Mouse (Mus musculus): ENCODE measurements around the gene Edar. TPM values are rescaled to one million over a fixed set of nuclear protein-coding genes. Genes with fewer than 3 reads are reported as not detected.

The Edar gene
- polyA plus RNA-seq, 1 experiment = 0.52 TPM

- Histone ChIP-seq H3K27ac (ENCODE audit: insufficient read depth, low read depth, low read length) (0 out of 2 replicates have a peak overlapping the region, but pooled peaks have one; percentile 31), H3K36me3 (ENCODE audit: control insufficient read depth, insufficient read depth, low read length) (no peaks in the 10 kb centered on the region), H3K27me3 (ENCODE audit: control insufficient read depth, insufficient read depth, low read length) (no peaks in the 10 kb centered on the region), H3K4me3 (ENCODE audit: low read depth, low read length) (peak overlapping the region; percentile 33), H3K4me1 (ENCODE audit: control insufficient read depth, insufficient read depth, insufficient read length, low read length) (peaks cover 11% of the 10 kb centered on the region)
- TF ChIP-seq POLR2A (IDR thresholded peaks at IDR 0.05; ENCODE audit: low read depth, low read length) = no peak
- TF ChIP-seq CTCF (IDR thresholded peaks at IDR 0.05; ENCODE audit: extremely low read depth, insufficient read length, insufficient replicate concordance, low read depth, low read length) = 0 out of 2 replicates have a peak, but pooled peaks have one; percentile 13
- 7% methylated on average over 22 of the region's 22 CpGs for WGBS
Observed at GRCm38 (mm10) chr10:58651270-58652042, 24.0 kb downstream of the Edar start.

GRCm38 (mm10) chr10:58648787-58649186 lies 26.7 kb downstream of the Edar start:
- no peak overlapping the region for H3K27ac ChIP-seq (ENCODE audit: insufficient read depth, low read depth, low read length)
- TF ChIP-seq CTCF (IDR thresholded peaks at IDR 0.05; ENCODE audit: extremely low read depth, insufficient read length, insufficient replicate concordance, low read depth, low read length) (peak; percentile 12; the same call in 1 of the 2 replicates), POLR2A (IDR thresholded peaks at IDR 0.05; ENCODE audit: low read depth, low read length) (no peak)
- no peak overlapping the region for H3K4me3 ChIP-seq (ENCODE audit: low read depth, low read length)
- 68% methylated on average over 5 of the region's 5 CpGs for WGBS
- no peaks in the 10 kb centered on the region for H3K36me3 ChIP-seq (ENCODE audit: control insufficient read depth, insufficient read depth, low read length)
- peaks cover 11% of the 10 kb centered on the region for H3K4me1 ChIP-seq (ENCODE audit: control insufficient read depth, insufficient read depth, insufficient read length, low read length)
- H3K27me3 ChIP-seq (ENCODE audit: control insufficient read depth, insufficient read depth, low read length) = no peaks in the 10 kb centered on the region

GRCm38 (mm10) chr10:58644671-58645070 lies 30.8 kb downstream of the Edar start:
- no peaks in the 10 kb centered on the region for H3K27me3 ChIP-seq (ENCODE audit: control insufficient read depth, insufficient read depth, low read length)
- no peaks in the 10 kb centered on the region for H3K4me1 ChIP-seq (ENCODE audit: control insufficient read depth, insufficient read depth, insufficient read length, low read length)
- H3K4me3 ChIP-seq (ENCODE audit: low read depth, low read length) = no peak overlapping the region
- H3K36me3 ChIP-seq (ENCODE audit: control insufficient read depth, insufficient read depth, low read length) = no peaks in the 10 kb centered on the region
- 53% methylated on average over 5 of the region's 5 CpGs for WGBS
- TF ChIP-seq POLR2A (IDR thresholded peaks at IDR 0.05; ENCODE audit: low read depth, low read length) = no peak
- TF ChIP-seq CTCF (IDR thresholded peaks at IDR 0.05; ENCODE audit: extremely low read depth, insufficient read length, insufficient replicate concordance, low read depth, low read length) = no peak
- no peak overlapping the region for H3K27ac ChIP-seq (ENCODE audit: insufficient read depth, low read depth, low read length)

- H3K4me1 ChIP-seq (ENCODE audit: control insufficient read depth, insufficient read depth, insufficient read length, low read length) = no peaks in the 10 kb centered on the region
- H3K4me3 ChIP-seq (ENCODE audit: low read depth, low read length) = no peak overlapping the region
- H3K27ac ChIP-seq (ENCODE audit: insufficient read depth, low read depth, low read length) = no peak overlapping the region
- no peaks in the 10 kb centered on the region for H3K27me3 ChIP-seq (ENCODE audit: control insufficient read depth, insufficient read depth, low read length)
- TF ChIP-seq CTCF (IDR thresholded peaks at IDR 0.05; ENCODE audit: extremely low read depth, insufficient read length, insufficient replicate concordance, low read depth, low read length) (no peak), POLR2A (IDR thresholded peaks at IDR 0.05; ENCODE audit: low read depth, low read length) (no peak)
- WGBS = 22% methylated on average over 7 of the region's 7 CpGs
- no peaks in the 10 kb centered on the region for H3K36me3 ChIP-seq (ENCODE audit: control insufficient read depth, insufficient read depth, low read length)
Observed at GRCm38 (mm10) chr10:58644194-58644593, 31.3 kb downstream of the Edar start.

GRCm38 (mm10) chr10:58643001-58643400 lies 32.5 kb downstream of the Edar start:
- H3K36me3 ChIP-seq (ENCODE audit: control insufficient read depth, insufficient read depth, low read length) = no peaks in the 10 kb centered on the region
- no peaks in the 10 kb centered on the region for H3K4me1 ChIP-seq (ENCODE audit: control insufficient read depth, insufficient read depth, insufficient read length, low read length)
- WGBS = 84% methylated on average over 9 of the region's 9 CpGs
- H3K27ac ChIP-seq (ENCODE audit: insufficient read depth, low read depth, low read length) = no peak overlapping the region
- no peak overlapping the region for H3K4me3 ChIP-seq (ENCODE audit: low read depth, low read length)
- no peaks in the 10 kb centered on the region for H3K27me3 ChIP-seq (ENCODE audit: control insufficient read depth, insufficient read depth, low read length)
- TF ChIP-seq CTCF (IDR thresholded peaks at IDR 0.05; ENCODE audit: extremely low read depth, insufficient read length, insufficient replicate concordance, low read depth, low read length) (no peak), POLR2A (IDR thresholded peaks at IDR 0.05; ENCODE audit: low read depth, low read length) (no peak)

GRCm38 (mm10) chr10:58641631-58642030 lies 33.8 kb downstream of the Edar start:
- WGBS = 74% methylated on average over 10 of the region's 10 CpGs

More at GRCm38 (mm10) chr10:58641631-58642030, 33.8 kb downstream of the Edar start:
- Histone ChIP-seq H3K36me3 (ENCODE audit: control insufficient read depth, insufficient read depth, low read length) (no peaks in the 10 kb centered on the region), H3K27ac (ENCODE audit: insufficient read depth, low read depth, low read length) (no peak overlapping the region), H3K4me3 (ENCODE audit: low read depth, low read length) (no peak overlapping the region), H3K27me3 (ENCODE audit: control insufficient read depth, insufficient read depth, low read length) (no peaks in the 10 kb centered on the region), H3K4me1 (ENCODE audit: control insufficient read depth, insufficient read depth, insufficient read length, low read length) (no peaks in the 10 kb centered on the region)
- TF ChIP-seq CTCF (IDR thresholded peaks at IDR 0.05; ENCODE audit: extremely low read depth, insufficient read length, insufficient replicate concordance, low read depth, low read length) (no peak), POLR2A (IDR thresholded peaks at IDR 0.05; ENCODE audit: low read depth, low read length) (no peak)

Data from small intestine, adult 2 months (tissue).